Mouse (Mus musculus) CH12.LX (cell line): ENCODE results near the gene Gm3488. TPM values are rescaled to one million over a fixed set of nuclear protein-coding genes. Genes with fewer than 3 reads are reported as not detected.

ENCODE experiments used
- polyA plus RNA-seq: library from polyadenylated mRNA; unstranded; fragments of >175 nt; gene quantifications from 2 replicates; pipeline ENCODE4 v1.2.1, GENCODE M21; 2012; ENCODE audit warnings: low read depth; ENCODE audit not compliant: insufficient read length
- total RNA-seq, 2 experiments: library from RNA; depleted of rRNA; stranded (reverse); fragments of 300-350 nt in 1 of 2; fragments of >200 nt in 1 of 2; gene quantifications; 2 replicates each; pipeline ENCODE4 v1.2.3; 2012 to 2014

Gm3488 gene
- total and polyA plus RNA-seq, 3 experiments, result not detected

Other genes with a start within 250 kb of the Gm3488 start
- not detected in 2 replicates for gene Gm3526, start 241.1 kb upstream of the Gm3488 start, total RNA-seq (2012; rRNA removed)
- gene Gm3526, start 241.1 kb upstream of the Gm3488 start, total RNA-seq (2014; rRNA removed), result not detected in 2 replicates
- not detected in 2 replicates for gene Gm3526, start 241.1 kb upstream of the Gm3488 start, polyA plus RNA-seq
- gene Gm3542, start 166.7 kb upstream of the Gm3488 start, total RNA-seq (2012; rRNA removed), result not detected in 2 replicates
- not detected in 2 replicates for gene Gm3542, start 166.7 kb upstream of the Gm3488 start, total RNA-seq (2014; rRNA removed)
- gene Gm3542, start 166.7 kb upstream of the Gm3488 start, polyA plus RNA-seq, result not detected in 2 replicates
- not detected in 2 replicates for gene Gm3500, start 112.6 kb upstream of the Gm3488 start, total RNA-seq (2012; rRNA removed)
- not detected in 2 replicates for gene Gm3500, start 112.6 kb upstream of the Gm3488 start, total RNA-seq (2014; rRNA removed)
- not detected in 2 replicates for gene Gm3500, start 112.6 kb upstream of the Gm3488 start, polyA plus RNA-seq
- gene Gm3194, start 46.2 kb upstream of the Gm3488 start, total RNA-seq (2012; rRNA removed), result not detected in 2 replicates
- not detected in 2 replicates for gene Gm3194, start 46.2 kb upstream of the Gm3488 start, total RNA-seq (2014; rRNA removed)
- not detected in 2 replicates for gene Gm3194, start 46.2 kb upstream of the Gm3488 start, polyA plus RNA-seq
- gene Gm8246, start 23.8 kb upstream of the Gm3488 start, total RNA-seq (2012; rRNA removed), result not detected in 2 replicates
- gene Gm8246, start 23.8 kb upstream of the Gm3488 start, total RNA-seq (2014; rRNA removed), result not detected in 2 replicates
- gene Gm8246, start 23.8 kb upstream of the Gm3488 start, polyA plus RNA-seq, result not detected in 2 replicates
- gene Gm3187, start 17.5 kb upstream of the Gm3488 start, total RNA-seq (2012; rRNA removed), result not detected in 2 replicates
- gene Gm3187, start 17.5 kb upstream of the Gm3488 start, total RNA-seq (2014; rRNA removed), result not detected in 2 replicates
- gene Gm3187, start 17.5 kb upstream of the Gm3488 start, polyA plus RNA-seq, result not detected in 2 replicates
- not detected in 2 replicates for gene Gm3532, start 36.8 kb downstream of the Gm3488 start, total RNA-seq (2012; rRNA removed)
- not detected in 2 replicates for gene Gm3532, start 36.8 kb downstream of the Gm3488 start, total RNA-seq (2014; rRNA removed)
- not detected in 2 replicates for gene Gm3532, start 36.8 kb downstream of the Gm3488 start, polyA plus RNA-seq
- not detected in 2 replicates for gene Gm8265, start 131.4 kb downstream of the Gm3488 start, total RNA-seq (2012; rRNA removed)
- gene Gm8265, start 131.4 kb downstream of the Gm3488 start, total RNA-seq (2014; rRNA removed), result not detected in 2 replicates
- not detected in 2 replicates for gene Gm8265, start 131.4 kb downstream of the Gm3488 start, polyA plus RNA-seq
- gene Gm9603, start 185.8 kb downstream of the Gm3488 start, total RNA-seq (2012; rRNA removed), result not detected in 2 replicates
- not detected in 2 replicates for gene Gm9603, start 185.8 kb downstream of the Gm3488 start, total RNA-seq (2014; rRNA removed)
- gene Gm9603, start 185.8 kb downstream of the Gm3488 start, polyA plus RNA-seq, result not detected in 2 replicates
- not detected in 2 replicates for gene Gm3373, start 239.9 kb downstream of the Gm3488 start, total RNA-seq (2012; rRNA removed)
- gene Gm3373, start 239.9 kb downstream of the Gm3488 start, total RNA-seq (2014; rRNA removed), result not detected in 2 replicates
- gene Gm3373, start 239.9 kb downstream of the Gm3488 start, polyA plus RNA-seq, result not detected in 2 replicates